Mouse (Mus musculus) liver, embryonic 14.5 days (tissue): Measurements from ENCODE around the gene Gm4881. TPM values are rescaled to one million over a fixed set of nuclear protein-coding genes. Genes with fewer than 3 reads are reported as not detected.
A peak's percentile ranks its signal among the peaks of the same experiment; 100 is the strongest.

Source experiments
- ATAC-seq: fragments of 200-750 bp; cut with Nextera tagmentation; 2 replicates; pipeline ENCODE4 v1.8.0; 2017; ENCODE audit warnings: moderate number of reproducible peaks, mild to moderate bottlenecking, moderate library complexity; ENCODE audit not compliant: insufficient read depth
- DNase-seq, 3 experiments: peaks; one replicate each; pipeline ENCODE4 v3.0.0-alpha.2; 2012 to 2013; ENCODE audit warnings: low read depth in 3 of 3, low spot score in 3 of 3
- H3K27ac ChIP-seq: fragments of 300-500 bp; sonication (generic); 2 replicates; pipeline ENCODE4 v1.5.1; 2014; ENCODE audit warnings: moderate library complexity, mild to moderate bottlenecking, control low read depth, inconsistent platforms
- H3K27me3 ChIP-seq: fragments of 300-500 bp; sonication (generic); 2 replicates; pipeline ENCODE4 v1.6.1; 2014; ENCODE audit warnings: mild to moderate bottlenecking, low read length, moderate library complexity; ENCODE audit not compliant: control insufficient read depth, insufficient read depth
- H3K36me3 ChIP-seq: fragments of 300-500 bp; sonication (generic); replicated peaks from 2 replicates; pipeline ENCODE4 v1.6.1; 2014; ENCODE audit warnings: low read depth; ENCODE audit not compliant: control insufficient read depth, insufficient read depth
- H3K4me1 ChIP-seq, 2 experiments: fragments of 200-500 bp in 1 of 2; fragments of 300-500 bp in 1 of 2; sonication (generic) in 1 of 2; replicated peaks; 2 replicates each; pipeline ENCODE4 v1.6.1; 2012 to 2014; ENCODE audit warnings: antibody characterized with exemption in 1 of 2, inconsistent platforms in 1 of 2, low read length in 1 of 2; ENCODE audit not compliant: control insufficient read depth in 2 of 2, insufficient read depth in 2 of 2
- H3K4me2 ChIP-seq: fragments of 300-500 bp; sonication (generic); 2 replicates; pipeline ENCODE4 v1.6.1; 2014; ENCODE audit warnings: low read depth, mild to moderate bottlenecking, control low read depth, moderate library complexity
- H3K4me3 ChIP-seq, 2 experiments: fragments of 200-500 bp in 1 of 2; fragments of 300-500 bp in 1 of 2; sonication (generic) in 1 of 2; 2 replicates each; pipeline ENCODE4 v1.5.1; 2012 to 2014; ENCODE audit warnings: low read depth in 2 of 2, low read length in 2 of 2, mild to moderate bottlenecking in 2 of 2, control low read depth in 1 of 2, inconsistent platforms in 1 of 2, moderate library complexity in 1 of 2; ENCODE audit not compliant: insufficient read depth in 1 of 2
- H3K9ac ChIP-seq: fragments of 300-500 bp; sonication (generic); replicated peaks from 2 replicates; pipeline ENCODE4 v1.6.1; 2014; ENCODE audit warnings: mild to moderate bottlenecking, control low read depth, moderate library complexity
- H3K9me3 ChIP-seq: fragments of 300-500 bp; sonication (generic); 2 replicates; pipeline ENCODE4 v1.6.1; 2016; ENCODE audit warnings: low read length, mixed read lengths; ENCODE audit not compliant: control insufficient read depth
- CTCF ChIP-seq: IDR thresholded peaks from 2 replicates; pipeline ENCODE4 v1.5.1; 2016; ENCODE audit warnings: antibody characterized with exemption, low read depth, control low read depth
- EP300 ChIP-seq: IDR thresholded peaks from 2 replicates; pipeline ENCODE4 v1.6.1; 2016; ENCODE audit warnings: antibody characterized with exemption, low read depth
- WGBS: fragments of 180-500 bp; shearing (Covaris S2); extraction: QIAGEN DNeasy Blood & Tissue Kit; methylation state at CpG from one replicate; pipeline ENCODE4 v1.1.7; 2014; ENCODE audit not compliant: insufficient replicate concordance; 5-methylcytosine and 5-hydroxymethylcytosine counted together
- polyA plus RNA-seq, 2 experiments: library from polyadenylated mRNA; depleted of rRNA in 1 of 2; stranded (reverse) in 1 of 2; unstranded in 1 of 2; fragments of >200 nt; fragmentation: Nextera tagmentation in 1 of 2; extraction: Ambion mirVana in 1 of 2; gene quantifications; 2 replicates each; pipeline versions ENCODE4 v1.2.1 to v1.2.3; 2012 to 2014

The Gm4881 gene
- polyA plus RNA-seq (2012; rRNA removed) (not detected in 2 replicates), polyA plus RNA-seq (2014; fragmentation: Nextera tagmentation; extraction: Ambion mirVana) (not detected in 2 replicates)

DNA sequence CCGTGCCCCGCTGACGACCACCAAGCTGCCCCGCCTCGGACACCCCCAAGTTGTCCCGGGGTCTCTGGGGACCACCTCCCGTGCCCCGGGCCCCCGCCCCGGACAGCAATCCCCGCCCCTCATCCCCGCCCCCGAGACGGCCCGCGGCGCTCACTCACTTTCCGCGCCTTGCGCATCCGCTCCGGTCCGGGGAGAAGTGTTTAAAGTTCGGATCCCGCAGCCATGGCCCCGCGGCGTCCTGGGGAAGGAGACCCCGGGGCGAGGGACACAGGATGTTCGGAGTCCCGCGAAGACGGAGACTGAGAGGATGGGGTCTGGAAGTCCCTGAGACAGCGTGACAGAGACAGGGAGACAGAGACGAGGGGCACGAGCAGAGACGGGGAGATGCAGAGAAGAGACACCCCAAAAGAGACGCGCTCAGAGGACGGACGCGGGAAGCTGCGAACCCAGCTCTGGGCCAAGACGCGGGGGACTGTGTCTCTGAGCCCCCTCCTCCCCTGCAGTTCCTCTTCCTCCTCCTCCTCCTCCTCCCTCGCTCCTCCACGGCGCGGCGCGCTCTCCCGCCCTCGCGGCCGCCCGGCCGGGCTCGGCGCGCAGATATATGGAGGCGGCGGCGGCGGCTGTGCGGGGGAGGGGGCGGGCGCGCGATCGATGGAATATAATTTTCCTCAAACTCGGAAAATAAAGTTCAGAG lies at the start of gene Gm4881:
Gene Gm4881, minus strand, starts transcription at position 238 of the 694 bp plus-strand sequence.
- DNase-seq (no peak), ATAC-seq (no peak)
- Histone ChIP-seq H3K4me1 (no peaks in the 10 kb centered on the region), H3K4me2 (peak within 1 kb of the TSS; percentile 23), H3K9ac (no peak within 1 kb of the TSS), H3K27me3 (peaks cover 77% of the 10 kb centered on the region), H3K9me3 (no peaks in the 10 kb centered on the region), H3K4me3 (peak within 1 kb of the TSS in 1 of 2 experiments; percentile 17; a peak in 2 of 4 replicates), H3K36me3 (no peaks in the 10 kb centered on the region), H3K27ac (no peak within 1 kb of the TSS)
- 2% methylated on average over 71 of the region's 72 CpGs for WGBS
- TF ChIP-seq EP300: no peak
- TF ChIP-seq CTCF: no peak

DNA sequence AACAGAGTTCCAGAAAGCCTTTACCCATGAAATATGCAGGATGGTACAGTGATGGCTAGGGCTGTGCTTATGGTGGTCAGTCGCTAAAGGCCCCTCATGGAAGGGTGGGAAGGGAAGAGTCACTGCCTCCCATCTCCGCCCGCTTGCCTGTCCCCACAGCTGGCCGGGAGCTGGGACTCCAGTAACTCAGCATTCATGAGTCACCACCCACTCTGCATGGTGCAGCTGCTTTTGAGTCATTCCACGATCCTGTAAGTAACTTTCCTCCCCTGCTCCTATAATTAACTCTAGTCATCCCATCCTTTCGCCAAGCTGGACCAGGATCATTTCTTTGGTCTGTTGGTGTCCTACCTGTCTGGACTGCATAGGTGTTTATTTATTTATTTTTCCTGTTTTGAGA lies 48.8 kb upstream of the Gm4881 start:
- 59% methylated on average over 6 of the region's 6 CpGs for WGBS
- H3K27me3 ChIP-seq: no peaks in the 10 kb centered on the region
- no peak for DNase-seq

DNA sequence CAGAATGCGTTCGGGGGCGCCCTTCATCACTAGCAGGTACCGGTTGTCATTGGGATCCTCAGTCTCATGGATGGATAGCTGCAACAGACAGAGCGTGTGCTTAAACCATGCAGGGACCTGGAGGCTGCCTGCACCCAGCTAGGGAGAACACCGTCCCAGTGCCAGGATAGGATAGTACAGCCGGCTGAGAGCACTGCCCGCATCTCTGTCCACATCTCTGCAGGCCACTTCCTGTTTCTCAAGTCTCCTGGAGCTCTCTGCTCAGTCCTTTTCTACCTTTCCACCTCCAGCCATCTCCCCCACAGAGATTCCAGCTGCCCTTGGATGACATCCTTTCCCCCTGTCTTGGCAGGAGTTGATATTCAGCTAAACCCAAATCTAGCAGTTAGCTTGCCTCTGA lies 46.2 kb upstream of the Gm4881 start:
- ATAC-seq (no peak), DNase-seq (no peak)
- no peaks in the 10 kb centered on the region for H3K9me3 ChIP-seq
- H3K9ac ChIP-seq: no peak overlapping the region
- TF ChIP-seq EP300: no peak
- no peak for TF ChIP-seq CTCF
- no peaks in the 10 kb centered on the region for H3K4me1 ChIP-seq
- no peak overlapping the region for H3K4me2 ChIP-seq
- no peak overlapping the region for H3K4me3 ChIP-seq
- WGBS: 70% methylated on average over 8 of the region's 8 CpGs
- H3K27ac ChIP-seq: no peak overlapping the region
- H3K27me3 ChIP-seq: no peaks in the 10 kb centered on the region
- no peaks in the 10 kb centered on the region for H3K36me3 ChIP-seq

More for the DNA sequence above, 48.8 kb upstream of the Gm4881 start:
- Histone ChIP-seq H3K27ac (no peak overlapping the region), H3K36me3 (no peaks in the 10 kb centered on the region), H3K4me3 (no peak overlapping the region), H3K4me1 (no peaks in the 10 kb centered on the region), H3K9me3 (no peaks in the 10 kb centered on the region), H3K4me2 (no peak overlapping the region), H3K9ac (no peak overlapping the region)
- no peak for TF ChIP-seq CTCF
- TF ChIP-seq EP300: no peak
- ATAC-seq: no peak

DNA sequence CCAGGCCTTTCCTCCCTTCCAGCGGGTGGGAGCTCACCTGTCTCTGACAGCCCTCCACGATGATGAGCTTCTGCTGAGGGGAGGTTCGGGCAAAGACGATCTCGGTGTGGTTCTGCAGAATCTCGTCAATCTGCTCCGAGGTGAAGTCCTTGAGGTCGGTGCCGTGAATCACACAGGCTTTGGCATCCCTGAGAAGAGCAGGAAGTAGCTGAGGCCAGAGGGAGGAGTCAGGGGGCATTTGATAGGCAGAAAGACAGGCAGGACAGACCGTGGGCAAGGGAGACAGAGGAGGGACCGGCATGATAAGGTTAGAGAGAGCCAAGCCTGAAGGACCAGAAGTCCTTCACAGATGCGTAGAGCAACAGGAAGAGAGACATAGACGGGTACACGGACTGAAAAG lies 43.6 kb upstream of the Gm4881 start:
- 49% methylated on average over 14 of the region's 14 CpGs for WGBS
- no peak for ATAC-seq
- no peak for DNase-seq
- H3K9me3 ChIP-seq: no peaks in the 10 kb centered on the region
- no peaks in the 10 kb centered on the region for H3K27me3 ChIP-seq
- H3K36me3 ChIP-seq: no peaks in the 10 kb centered on the region
- no peaks in the 10 kb centered on the region for H3K4me1 ChIP-seq
- TF ChIP-seq EP300: no peak
- no peak for TF ChIP-seq CTCF
- H3K4me2 ChIP-seq: no peak overlapping the region
- H3K27ac ChIP-seq: no peak overlapping the region
- no peak overlapping the region for H3K4me3 ChIP-seq
- no peak overlapping the region for H3K9ac ChIP-seq

DNA sequence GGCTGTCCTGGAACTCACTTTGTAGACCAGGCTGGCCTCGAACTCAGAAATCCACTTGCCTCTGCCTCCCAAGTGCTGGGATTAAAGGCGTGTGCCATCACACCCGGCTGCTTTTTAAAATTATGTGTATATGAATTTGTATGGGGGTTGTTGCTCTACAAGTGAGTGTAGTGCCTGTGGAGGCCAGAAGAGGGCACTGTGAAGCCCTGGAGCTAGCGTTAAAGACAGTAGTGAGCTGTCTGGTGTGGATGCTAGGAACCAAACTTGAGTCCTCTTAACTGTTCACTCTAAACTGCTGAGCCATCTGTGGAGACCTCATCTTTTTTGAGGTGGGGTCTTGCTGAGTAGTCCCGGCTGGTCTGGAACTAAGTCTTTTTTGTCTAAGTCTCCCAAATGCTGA lies 41.5 kb upstream of the Gm4881 start:
- H3K36me3 ChIP-seq: no peaks in the 10 kb centered on the region
- peak; percentile 61 for TF ChIP-seq CTCF
- no peak for TF ChIP-seq EP300
- H3K4me1 ChIP-seq: no peaks in the 10 kb centered on the region
- H3K27me3 ChIP-seq: no peaks in the 10 kb centered on the region
- H3K9ac ChIP-seq: no peak overlapping the region
- ATAC-seq (no peak), DNase-seq (no peak)
- H3K4me2 ChIP-seq: no peak overlapping the region
- H3K27ac ChIP-seq: no peak overlapping the region
- H3K9me3 ChIP-seq: no peaks in the 10 kb centered on the region
- no peak overlapping the region for H3K4me3 ChIP-seq
- 52% methylated on average over 5 of the region's 5 CpGs for WGBS
